Mouse (Mus musculus): ENCODE results near the gene Gm43517.

Gene Gm43517

GRCm38 (mm10) chr12:49409833-49410232 is 24.9 kb downstream of the Gm43517 start:
- DNase-seq (ENCODE audit: low read depth) = no peak

GRCm38 (mm10) chr12:49417963-49418362 is 33.0 kb downstream of the Gm43517 start:
- DNase-seq (ENCODE audit: low read depth) = no peak

Measured in 416B (cell line).